Mouse (Mus musculus): ENCODE measurements around the gene Tmem106a.
A peak's percentile ranks its signal among the peaks of the same experiment; 100 is the strongest.
"Not testable (repeated sequence)": the region's sequence is repeated elsewhere in the genome, so short reads cannot be mapped to it uniquely, and the experiment has no call there.

The Tmem106a gene

DNA sequence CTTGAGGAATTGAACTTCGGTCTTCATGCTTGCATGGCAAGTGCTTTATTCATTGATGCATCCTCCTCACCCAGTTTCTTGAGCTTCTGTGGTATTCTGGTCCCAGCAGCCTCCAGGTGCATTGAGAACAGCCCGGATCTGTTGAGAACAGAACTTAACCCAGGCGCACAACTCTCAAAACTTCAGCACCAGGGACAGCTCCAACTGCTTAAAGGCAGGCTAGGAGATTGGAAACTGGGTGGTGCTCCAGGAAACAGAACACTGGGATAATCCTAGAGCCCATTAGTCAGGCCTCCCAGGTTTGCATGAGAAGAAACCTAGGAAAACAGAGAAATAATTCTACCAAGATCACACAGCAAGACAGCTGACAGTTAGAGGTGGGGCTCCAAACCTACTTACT, 20.4 kb downstream of the Tmem106a start:
- peak; percentile 74 for DNase-seq

DNA sequence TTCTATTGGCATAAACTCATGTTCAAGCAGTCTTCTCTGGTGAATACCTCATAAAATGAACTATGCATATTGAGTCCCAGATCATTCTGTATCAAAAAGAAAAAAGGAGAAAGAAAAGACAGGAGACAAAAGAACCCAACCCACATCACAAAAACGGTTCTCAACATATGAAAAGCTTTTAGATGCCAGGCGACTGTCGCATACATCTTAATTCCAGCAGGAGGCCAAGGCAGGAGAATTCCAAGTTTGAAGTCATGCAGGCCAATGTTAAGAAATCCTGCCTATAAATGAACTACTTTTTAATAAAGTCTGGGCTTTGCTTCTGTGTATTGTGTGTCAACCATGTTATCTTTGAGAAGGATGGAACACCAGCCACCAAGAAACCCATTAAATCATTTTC, 22.1 kb downstream of the Tmem106a start:
- DNase-seq: no peak

DNA sequence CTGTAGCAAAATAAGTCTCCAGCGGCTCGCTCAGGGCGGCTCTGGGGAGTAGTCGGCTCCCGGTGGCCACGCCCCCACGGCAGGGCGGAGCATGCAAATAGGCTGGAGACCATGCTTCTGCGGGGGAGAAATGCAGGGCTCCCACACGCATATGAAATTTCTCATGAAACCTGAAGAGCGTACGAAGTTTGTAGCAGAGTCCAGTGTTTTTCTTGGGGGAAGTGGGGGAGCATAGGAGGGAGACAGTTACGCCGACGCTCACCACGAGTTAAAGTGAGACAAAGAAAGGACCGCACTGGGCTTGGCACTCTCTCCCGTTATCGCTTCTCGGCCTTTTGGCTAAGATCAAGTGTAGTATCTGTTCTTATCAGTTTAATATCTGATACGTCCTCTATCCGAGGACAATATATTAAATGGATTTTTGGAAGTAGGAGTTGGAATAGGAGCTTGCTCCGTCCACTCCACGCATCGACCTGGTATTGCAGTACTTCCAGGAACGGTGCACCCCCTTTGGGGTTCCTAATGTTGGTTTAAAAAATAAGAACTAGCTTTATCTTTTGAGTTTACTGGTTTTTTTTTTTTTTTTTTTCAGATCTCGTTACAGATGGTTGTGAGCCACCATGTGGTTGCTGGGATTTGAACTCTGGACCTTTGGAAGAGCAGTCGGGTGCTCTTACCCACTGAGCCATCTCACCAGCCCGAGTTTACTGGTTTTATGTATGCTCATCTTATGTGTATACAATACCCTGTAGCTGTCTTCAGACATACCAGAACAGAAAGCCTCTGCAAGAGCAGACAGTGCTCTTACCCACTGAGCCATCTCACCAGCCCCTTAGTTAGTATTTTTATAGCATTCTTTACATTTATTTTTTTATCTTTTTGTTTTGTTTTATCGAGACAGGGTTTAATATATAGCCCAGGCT, 22.8 kb downstream of the Tmem106a start:
- DNase-seq: peak; percentile 91

DNA sequence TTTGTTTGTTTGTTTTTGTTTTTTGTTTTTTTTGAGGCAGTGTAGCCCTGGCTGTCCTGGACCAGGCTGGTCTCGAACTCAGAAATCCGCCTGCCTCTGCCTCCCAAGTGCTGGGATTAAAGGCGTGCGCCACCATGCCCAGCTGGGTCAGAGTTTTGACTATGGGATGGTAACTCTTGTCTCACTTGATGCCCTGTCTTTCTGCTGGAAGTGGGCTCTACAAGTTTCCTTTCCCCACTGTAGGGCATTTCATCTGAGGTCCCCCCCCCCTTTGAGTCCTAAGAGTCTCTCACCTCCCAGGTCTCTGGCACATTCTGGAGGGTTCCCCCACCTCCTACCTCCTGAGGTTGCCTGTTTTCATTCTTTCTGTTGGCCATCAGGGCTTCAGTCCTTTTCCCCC, 25.1 kb downstream of the Tmem106a start:
- not testable (repeated sequence) for DNase-seq

DNA sequence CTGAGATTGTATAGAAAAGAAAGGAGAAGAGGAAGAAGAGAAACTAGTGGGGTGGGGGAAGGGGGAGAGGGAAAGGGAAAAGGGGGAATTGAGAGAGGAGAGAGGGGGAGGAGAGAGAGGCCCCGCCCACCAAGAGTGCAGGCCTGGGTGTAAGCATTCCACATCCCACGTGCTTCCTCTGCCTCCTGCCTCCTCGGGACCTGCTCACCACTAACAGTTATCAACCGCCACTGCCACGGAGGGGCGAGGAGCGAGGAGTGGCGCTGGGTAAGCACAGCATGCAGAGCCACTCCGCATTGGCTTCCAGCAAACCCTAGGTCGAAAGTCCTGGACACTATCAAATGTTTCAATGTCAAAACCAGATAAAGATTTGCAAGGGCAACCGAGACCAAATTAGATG, 28.4 kb downstream of the Tmem106a start:
- DNase-seq: peak; percentile 22

DNA sequence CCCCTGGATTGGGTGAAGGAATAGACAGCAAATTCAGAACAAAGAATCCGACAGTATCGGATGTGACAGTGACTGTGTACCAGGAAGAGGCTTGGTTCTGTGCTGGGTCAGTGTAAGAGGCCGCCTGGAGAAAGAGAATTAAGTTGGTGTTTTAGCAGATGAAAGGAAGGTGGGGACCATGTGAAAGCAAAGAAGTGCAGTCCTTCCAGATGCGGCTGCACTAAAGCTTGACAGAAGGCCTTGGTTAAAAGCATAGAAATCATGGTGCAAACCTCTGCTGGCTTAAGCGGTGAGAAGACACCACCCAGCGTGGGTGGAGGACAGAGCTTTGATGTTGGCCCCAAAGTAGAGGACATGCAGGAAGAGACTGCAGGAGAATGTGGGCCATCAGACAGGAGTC, 31.6 kb downstream of the Tmem106a start:
- no peak for DNase-seq

DNA sequence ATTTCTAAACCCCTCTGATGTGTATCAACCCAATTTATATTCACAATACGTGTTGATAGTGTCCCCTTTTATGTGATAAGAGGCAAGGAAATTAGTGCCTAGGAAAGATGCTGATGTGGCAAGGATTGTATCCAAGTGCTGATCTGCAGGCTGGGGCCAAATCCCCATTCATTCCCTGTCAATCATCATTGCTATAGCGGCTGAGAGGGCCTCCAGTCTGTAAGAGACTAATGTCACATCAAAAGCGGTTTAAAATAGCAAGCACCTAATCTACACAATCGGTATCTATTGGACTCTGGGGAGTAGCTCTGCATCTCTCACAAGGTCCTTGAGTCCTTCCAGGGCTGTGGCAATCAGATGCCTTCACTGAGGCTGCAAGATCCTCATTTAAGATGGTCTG, 32.1 kb downstream of the Tmem106a start:
- no peak for DNase-seq

DNA sequence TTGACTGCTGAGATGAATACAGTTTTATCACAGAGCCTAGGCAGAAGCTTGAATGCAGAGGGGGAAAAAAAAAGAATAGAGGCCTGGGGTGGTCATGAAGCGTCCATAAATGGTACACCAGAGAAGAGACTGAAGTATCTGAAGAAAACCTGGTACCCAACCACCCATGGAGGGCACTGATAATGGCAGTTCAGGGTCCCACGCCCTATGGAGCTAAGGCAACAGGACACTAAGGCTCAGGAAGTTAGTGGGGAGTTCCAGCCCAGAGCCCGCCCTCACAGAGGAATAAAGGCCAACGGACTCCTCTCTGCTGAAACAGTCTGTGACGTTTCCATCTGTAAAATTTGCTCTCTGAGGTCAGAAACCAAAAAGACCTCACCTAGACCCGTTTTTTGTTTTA, 33.3 kb downstream of the Tmem106a start:
- DNase-seq: peak; percentile 60

DNA sequence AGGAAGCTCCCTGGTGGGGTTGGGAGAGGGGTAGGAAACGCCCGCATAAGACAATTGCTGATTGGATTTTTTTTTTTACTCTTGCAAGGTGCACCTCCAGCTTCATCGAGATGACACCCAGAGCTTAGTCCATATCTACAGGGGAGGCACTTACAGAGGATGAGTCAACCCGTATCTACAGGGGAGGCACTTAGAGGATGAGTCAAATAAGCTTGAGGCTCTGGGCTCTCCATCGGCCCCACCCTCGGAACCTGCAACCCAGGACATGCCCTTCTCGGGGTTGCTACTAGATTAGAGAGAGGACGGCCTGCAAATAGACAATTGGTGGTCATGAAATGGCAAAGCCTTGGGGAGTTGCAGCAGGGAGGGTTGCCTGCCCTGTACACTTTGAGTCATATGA, 34.1 kb downstream of the Tmem106a start:
- DNase-seq: peak; percentile 48

DNA sequence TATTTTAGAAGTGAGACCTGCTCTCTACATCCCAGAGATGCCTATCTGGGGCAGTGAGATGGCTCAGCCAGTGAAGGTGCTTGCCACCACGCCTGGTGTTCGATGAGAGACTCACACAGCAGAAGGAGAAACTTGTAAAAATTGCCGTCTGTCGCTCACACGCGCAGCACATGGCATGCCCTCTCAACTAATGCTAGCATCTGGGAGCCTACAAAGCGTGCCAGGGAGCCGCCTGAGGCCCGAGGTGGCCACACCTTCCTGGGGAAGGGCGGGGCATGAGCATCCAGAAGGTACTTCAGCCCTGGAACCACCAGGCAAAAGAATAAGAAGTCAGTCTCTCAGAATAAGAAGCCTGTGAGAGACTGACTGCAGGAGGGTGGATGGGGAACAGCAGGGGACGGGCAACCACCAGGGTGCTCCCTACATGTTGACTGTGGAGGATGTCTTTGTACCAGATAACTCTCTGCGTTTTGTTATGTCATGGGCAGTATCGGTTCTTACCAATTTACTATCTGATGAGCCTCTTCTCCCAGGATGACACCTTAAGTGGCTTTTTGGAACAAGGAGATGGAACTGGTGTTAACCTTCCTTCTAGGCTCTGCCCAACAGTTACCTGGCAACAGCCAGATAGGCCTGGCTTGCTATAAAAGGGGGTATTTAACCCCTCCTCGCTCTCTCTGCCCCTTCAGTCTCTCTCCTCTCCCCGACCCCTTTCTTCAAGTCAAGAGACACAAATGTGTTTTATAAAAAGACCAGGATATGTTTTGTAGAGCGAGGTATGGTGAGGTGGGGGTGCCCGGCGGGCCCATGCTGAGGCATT, 35.1 kb downstream of the Tmem106a start:
- DNase-seq: peak; percentile 66

DNA sequence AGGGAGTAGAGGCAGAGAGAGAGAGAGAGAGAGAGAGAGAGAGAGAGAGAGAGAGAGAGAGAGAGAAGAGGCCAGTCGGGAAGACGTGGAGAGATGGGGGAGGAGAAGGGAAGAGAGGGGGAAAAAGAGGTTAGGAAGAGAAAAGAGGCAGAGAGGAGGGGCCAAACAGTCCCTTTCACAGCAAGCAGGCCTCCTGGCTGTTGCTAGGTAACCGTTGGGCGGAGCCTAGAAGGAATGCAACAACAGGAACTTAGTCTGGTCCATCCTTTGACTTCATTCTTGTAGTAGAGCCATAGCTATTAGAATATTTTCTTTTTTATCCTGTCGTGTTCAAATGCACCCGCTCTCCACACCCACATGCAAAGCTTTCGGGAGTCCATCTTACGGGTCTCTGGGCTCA, 35.8 kb downstream of the Tmem106a start:
- DNase-seq: peak; percentile 84

DNA sequence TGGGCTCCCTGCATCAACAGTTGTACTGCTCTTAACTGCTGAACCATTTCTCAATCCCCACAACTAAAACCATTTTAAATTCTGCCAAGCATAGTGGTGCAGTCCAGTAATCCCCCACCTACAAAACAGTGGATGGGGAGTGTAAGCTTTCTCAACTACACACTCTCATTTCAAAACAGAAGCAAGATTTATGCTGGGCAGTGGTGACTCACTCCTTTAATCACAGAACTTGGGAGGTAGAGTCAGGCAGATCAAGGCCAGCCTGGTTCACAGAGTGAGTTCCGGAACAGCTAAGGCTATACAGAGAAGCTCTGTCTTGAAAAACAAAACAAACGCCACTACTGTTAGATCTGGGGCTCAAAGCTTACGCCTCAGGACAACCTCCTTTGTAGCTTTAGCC, 36.6 kb downstream of the Tmem106a start:
- no peak for DNase-seq

DNA sequence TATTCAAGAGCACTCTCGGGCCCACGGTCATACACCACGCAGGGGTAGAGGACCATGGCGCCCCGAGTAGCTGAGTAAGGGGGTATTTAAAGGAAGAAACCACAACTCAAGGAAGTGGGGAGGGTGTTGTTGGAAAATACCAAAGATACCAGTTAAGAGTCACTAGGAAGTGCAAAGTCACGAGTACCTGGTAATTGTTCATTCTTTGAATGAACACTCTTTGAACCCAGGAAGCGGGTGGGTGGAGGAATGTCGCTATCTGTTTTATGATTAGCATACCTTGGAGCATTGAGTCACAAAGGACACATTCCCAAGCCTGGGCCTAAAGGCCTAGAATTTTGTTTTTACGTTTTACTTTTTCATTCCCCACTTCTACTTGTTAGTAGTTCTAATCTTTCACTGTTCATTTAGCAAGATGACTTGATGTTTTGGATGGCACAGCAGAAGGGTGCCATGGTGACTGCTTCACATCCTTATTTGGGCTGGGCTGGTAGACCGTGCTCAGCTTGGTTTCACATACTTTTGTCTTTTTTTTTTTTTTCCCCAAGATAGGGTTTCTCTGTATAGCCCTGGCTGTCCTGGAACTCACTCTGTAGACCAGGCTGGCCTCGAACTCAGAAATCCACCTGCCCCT, 38.1 kb downstream of the Tmem106a start:
- DNase-seq: not testable (repeated sequence)

DNA sequence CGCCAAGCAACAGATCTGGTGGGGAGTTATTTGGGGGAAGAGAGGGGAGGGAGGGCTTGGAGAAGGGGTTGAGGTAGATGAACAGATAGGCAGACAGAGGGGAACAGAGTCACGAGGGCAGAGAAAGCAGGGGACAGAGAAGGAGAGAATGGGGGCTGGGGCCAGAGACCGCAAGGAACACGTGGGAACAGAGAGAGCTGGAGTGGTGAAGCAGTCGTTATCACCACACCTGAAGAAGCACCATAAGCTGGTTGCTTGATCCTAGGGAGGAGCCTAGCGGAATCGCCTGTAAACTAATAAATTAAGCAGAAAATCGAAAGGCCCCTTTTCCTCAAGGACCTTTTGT, 44.6 kb downstream of the Tmem106a start:
- no peak for DNase-seq

DNA sequence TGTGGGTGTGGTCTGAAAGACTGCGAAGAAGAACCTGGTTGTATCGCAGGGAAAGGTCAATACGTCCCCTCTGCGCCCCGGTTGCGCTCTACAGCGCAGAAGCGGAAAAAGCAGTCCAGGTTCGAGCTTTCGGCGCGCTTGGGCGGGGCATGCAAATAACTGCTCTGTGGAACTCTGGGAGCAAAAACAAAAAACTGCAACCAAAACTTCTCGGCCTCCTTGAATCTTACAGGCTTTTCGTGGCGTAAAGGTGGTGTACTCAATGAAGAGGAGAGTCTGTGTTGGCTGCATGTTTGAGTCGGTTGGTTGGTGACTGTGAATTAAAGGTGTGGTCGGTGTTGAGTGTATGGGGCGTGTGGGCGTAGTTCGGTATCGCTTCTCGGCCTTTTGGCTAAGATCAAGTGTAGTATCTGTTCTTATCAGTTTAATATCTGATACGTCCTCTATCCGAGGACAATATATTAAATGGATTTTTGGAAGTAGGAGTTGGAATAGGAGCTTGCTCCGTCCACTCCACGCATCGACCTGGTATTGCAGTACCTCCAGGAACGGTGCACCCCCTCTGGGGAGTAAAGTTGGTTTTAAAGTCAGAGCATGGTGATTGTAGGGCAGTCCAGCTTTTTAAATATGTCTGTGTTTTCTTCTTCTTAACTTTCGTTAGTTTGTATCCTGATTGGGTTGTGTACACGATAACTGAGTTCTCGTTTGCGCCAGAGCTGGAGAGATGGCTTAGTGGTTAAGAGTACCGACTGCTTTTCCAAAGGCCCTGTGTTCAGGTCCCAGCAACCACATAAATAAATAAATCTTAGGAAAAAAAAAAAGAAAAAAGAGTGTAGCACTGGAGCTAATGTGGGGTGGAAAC, 45.2 kb downstream of the Tmem106a start, which contains the start of gene Rdm1:
Rdm1 (plus strand) TSS at position 201 of the 862 bp plus-strand sequence.
- peak; percentile 90 for DNase-seq

DNA sequence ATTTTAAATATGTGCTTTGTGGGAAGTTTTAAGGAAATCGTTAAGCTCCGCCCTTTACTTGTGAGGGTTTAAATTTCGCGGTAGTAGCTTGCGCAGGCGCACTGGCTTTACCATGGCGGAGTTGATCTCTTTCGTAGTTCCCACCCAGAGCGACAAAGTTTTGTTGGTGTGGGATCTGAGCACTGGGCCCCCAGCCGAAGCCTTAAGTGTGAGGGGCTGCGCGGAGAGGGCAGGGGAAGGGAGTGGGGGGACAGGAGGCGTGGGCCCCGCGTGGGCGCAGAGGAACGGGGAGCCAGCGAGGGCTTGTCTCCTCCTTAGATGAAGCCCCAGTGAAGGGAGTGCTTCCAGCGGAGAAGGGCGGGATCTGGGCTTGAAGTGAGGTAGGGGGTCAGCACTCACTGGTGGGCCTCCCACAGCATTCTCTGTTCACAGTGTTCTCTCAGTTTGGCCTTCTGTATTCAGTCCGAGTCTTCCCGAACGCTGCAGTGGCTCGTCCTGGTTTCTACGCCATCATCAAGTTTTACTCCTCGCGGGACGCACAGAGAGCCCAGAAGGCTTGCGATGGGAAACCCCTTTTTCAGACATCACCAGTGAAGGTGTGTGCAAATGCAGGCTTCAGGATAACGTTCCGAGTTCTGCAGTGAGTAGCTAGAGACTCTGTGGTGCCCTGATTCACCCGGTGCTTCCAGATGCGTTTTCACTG, 46.0 kb downstream of the Tmem106a start:
- peak; percentile 89 for DNase-seq

DNA sequence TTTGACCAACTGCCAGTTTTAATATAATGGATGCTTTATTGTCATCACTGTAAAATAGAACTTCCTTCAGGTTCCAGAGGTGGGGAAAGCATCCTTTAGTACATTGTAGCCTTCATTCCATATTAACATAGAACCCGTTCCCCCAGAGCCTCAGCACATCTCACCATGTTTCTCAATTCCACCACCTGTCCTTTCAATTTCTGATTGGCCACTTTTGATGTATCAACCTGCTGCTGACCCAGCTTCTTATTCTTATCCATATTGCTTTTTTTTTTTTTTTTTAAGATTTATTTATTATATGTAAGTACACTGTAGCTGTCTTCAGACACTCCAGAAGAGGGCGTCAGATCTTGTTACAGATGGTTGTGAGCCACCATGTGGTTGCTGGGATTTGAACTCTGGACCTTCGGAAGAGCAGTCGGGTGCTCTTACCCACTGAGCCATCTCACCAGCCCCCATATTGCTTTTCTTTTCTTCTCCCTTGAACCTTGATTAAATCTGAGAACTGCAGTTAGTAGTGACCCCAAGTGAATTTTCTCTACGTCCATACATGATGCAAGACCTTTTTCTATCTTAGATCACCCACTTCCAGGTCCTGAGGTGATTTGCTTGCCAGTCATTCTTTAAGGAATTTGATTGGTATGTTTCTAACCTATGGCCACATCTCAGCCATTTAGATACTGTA, 46.8 kb downstream of the Tmem106a start:
- not testable (repeated sequence) for DNase-seq

DNA sequence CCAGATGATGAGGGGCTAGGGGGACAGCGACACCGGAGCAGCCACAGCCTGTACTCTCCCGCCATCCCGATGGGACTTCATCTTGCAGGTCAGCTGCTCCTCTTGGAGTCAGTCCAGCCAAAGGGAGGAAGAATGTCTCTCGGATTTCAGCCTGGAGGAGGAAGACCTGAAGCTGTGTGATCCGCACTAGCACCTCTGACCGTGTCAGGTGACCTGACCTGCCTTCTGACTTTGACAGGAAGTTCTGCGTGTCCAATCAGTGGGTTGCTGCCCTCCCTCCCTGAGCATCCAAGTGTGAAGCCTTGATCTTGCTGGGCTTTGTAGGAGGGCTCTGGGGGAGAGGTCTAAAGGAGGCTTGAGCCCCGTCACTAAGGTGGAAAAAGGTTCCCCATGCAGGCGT, 53.6 kb downstream of the Tmem106a start:
- no peak for DNase-seq

DNA sequence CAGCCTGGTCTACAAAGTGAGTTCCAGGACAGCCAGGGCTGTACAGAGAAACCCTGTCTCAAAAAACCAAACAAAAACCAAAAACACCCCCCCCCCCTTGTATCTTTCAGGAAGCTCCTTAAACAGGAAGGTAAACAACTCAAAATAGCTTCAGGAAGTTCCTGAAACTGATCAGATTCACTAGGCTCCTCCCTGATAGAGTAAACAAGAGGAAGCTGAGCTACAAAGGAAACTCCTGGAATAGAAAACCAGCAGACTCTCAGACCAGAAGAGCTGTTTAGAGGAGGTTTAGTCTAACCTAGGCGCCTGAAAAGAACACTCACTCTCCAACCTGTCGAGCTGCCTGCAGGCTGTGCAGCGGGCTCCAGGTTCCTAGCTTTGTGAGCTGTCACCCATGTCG, 57.7 kb downstream of the Tmem106a start:
- no peak for DNase-seq

DNA sequence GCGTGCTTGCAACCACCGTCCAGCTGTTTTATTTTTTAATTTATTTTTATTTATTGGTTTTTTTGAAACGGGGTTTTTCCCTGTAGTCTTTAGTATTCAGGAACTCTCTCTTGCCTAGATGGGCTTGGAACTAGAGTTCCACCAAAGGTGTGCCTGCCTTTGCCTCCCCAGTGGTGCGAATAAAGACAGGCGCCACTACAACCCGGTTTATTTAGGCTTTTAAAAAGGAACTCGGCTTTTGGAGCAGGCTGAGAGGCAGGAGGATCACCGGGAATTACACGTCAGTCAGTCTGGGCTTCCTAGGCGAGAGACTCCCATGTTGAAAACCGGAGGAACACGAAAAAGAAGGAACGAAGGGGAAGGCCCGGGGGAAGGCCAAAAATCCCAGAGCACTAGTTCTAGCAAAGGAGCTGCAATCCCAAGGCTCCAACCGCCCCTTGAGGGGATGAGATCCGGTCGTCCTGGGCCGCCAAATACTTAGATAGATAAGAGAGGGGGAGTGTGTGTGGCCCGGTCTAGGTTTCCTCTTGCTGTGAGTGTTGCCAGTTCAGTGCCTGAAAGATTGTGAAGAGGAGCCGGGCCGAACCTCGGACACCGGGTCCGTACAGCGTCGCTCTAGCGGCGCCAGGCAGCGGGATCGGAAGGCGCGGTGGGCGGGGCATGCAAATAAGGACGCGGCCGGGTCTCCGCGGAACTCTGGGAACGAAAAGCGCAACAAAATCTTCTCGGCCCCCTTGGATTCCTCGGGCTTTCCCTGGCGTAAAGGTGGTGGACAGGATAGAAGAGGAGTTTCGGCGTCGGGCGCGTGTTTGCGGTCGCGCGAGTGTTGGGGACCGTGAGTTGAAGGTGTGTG, 59.0 kb downstream of the Tmem106a start:
- DNase-seq: peak; percentile 82
